11 mouse cellular contexts compared by ENCODE assay signal in the genomic region with DNA sequence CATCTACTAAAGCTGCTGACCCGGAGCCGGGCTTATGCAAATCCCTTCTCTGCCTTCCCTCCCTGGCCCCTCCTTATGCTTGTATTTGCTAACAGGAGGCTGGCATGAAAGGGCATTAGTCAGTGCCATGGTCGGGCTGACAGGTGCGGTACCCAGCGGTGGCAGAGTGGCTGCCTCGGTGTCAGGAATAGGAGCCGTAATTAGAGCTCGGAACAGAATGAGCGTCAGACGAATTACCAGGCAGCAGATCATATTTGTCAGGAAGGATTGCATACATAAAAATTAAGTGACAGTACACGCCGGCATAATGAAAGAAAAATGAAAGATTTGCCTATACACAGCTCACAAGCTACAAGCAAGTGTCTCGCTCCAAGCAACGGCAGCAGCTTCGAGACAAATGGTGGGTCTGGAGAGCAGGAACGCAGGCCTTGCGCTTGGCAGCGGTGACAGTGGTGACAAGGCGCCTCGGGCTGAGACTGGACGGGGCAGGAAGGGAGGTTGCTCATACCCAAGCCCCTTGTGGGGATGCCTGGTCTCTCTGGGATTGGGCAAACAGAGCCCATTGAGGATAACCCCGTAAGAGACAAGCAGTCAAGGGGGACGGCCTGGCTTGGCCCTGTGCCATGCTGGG.
A peak's percentile ranks its signal among the peaks of the same experiment; 100 is the strongest.
DNase-seq lines count a peak whose midpoint lies in the region; ATAC-seq and TF ChIP-seq lines count a peak whose summit lies in the region.
"Had no signal": no experiment of that assay in that cellular context is flagged by ENCODE, and none has a peak within 500 bp of the region (broad histone marks: within the 10 kb centered on the region; RNA-seq: fewer than 3 reads in every experiment).

No protein-coding gene starts in this region.

- no peaks in the 10 kb centered on the region for H3K27me3 ChIP-seq in midbrain, embryonic 14.5 days (ENCODE audit: control insufficient read depth, insufficient read depth, low read length)
- H3K27me3 ChIP-seq in intestine, postnatal 0 days (replicated peaks; ENCODE audit: control insufficient read depth, insufficient read depth, low read length) = no peaks in the 10 kb centered on the region
- H3K27me3 ChIP-seq: embryonic facial prominence, embryonic 13.5 days had no signal

- H3K9me3 ChIP-seq in midbrain, embryonic 14.5 days (ENCODE audit: control insufficient read depth, low read length) = no peaks in the 10 kb centered on the region
- H3K9me3 ChIP-seq in intestine, postnatal 0 days (ENCODE audit: control insufficient read depth) = no peaks in the 10 kb centered on the region
- H3K9me3 ChIP-seq: embryonic facial prominence, embryonic 13.5 days; limb, embryonic 10.5 days had no signal

- H3K36me3 ChIP-seq in midbrain, embryonic 14.5 days (ENCODE audit: control insufficient read depth, insufficient read depth, low read length) = peaks cover 17% of the 10 kb centered on the region; the same call in 1 of the 2 replicates
- H3K36me3 ChIP-seq in intestine, postnatal 0 days (ENCODE audit: control insufficient read depth, insufficient read depth) = peaks cover 91% of the 10 kb centered on the region

- H3K27ac ChIP-seq in midbrain, embryonic 14.5 days (replicated peaks; ENCODE audit: low read depth, low read length) = peak overlapping the region; percentile 57
- no peak overlapping the region for H3K27ac ChIP-seq in intestine, postnatal 0 days (ENCODE audit: low read depth, low read length)
- H3K27ac ChIP-seq: embryonic facial prominence, embryonic 13.5 days; limb, embryonic 10.5 days had no signal

- peak; percentile 75 for DNase-seq in brain, embryonic 14.5 days (ENCODE audit: low read depth)
- peak; percentile 60 for DNase-seq in cerebellum, adult 8-10 months
- peak; percentile 66 to 67 for DNase-seq in gastrocnemius, adult 8-10 months (ENCODE audit: low spot score in 2 of 2)
- peak; percentile 62 for DNase-seq in midbrain, embryonic 14.5 days
- no peak for DNase-seq in testis, postnatal 14 days (ENCODE audit: low spot score)
- DNase-seq in testis, postnatal 10 days (ENCODE audit: low spot score) = no peak
- no peak for DNase-seq in adrenal gland, adult 8-10 months
- DNase-seq: lung, embryonic 14.5 days had no signal

- ATAC-seq in midbrain, embryonic 14.5 days (ENCODE audit: low FRiP score, low TSS enrichment) = peak; percentile 41; the same call in 1 of the 2 replicates
- no peak for ATAC-seq in intestine, postnatal 0 days

- WGBS in midbrain, embryonic 14.5 days = 54% methylated on average over 23 of the region's 23 CpGs
- WGBS in intestine, postnatal 0 days = 92% methylated on average over 23 of the region's 23 CpGs

- H3K4me2 ChIP-seq in midbrain, embryonic 14.5 days (ENCODE audit: low read length) = no peak overlapping the region
- H3K4me2 ChIP-seq in intestine, postnatal 0 days (replicated peaks; ENCODE audit: low read depth) = no peak overlapping the region
- H3K4me2 ChIP-seq: embryonic facial prominence, embryonic 13.5 days; lung, embryonic 14.5 days had no signal

- no peak overlapping the region for H3K9ac ChIP-seq in midbrain, embryonic 14.5 days (replicated peaks; ENCODE audit: low read length)
- no peak overlapping the region for H3K9ac ChIP-seq in intestine, postnatal 0 days (ENCODE audit: low read depth, low read length)
- H3K9ac ChIP-seq: embryonic facial prominence, embryonic 13.5 days; lung, embryonic 14.5 days had no signal

- TF ChIP-seq CTCF in brain, embryonic 14.5 days (IDR thresholded peaks at IDR 0.05; ENCODE audit: borderline replicate concordance, extremely low read depth, insufficient read depth, insufficient read length) = no peak
- TF ChIP-seq CTCF in intestine, postnatal 0 days (IDR thresholded peaks at IDR 0.05; ENCODE audit: low read depth) = no peak

- TF ChIP-seq POLR2A in brain, embryonic 14.5 days (IDR thresholded peaks at IDR 0.05; ENCODE audit: borderline replicate concordance, extremely low read depth, insufficient read depth, insufficient read length, poor library complexity, severe bottlenecking) = no peak

- peaks cover 8% of the 10 kb centered on the region; the same call in 1 of the 2 replicates for H3K4me1 ChIP-seq in midbrain, embryonic 14.5 days (ENCODE audit: control insufficient read depth, insufficient read depth, low read length)
- no peaks in the 10 kb centered on the region for H3K4me1 ChIP-seq in intestine, postnatal 0 days (replicated peaks; ENCODE audit: control insufficient read depth, insufficient read depth, low read length)
- H3K4me1 ChIP-seq: limb, embryonic 10.5 days had no signal

- H3K4me3 ChIP-seq in midbrain, embryonic 14.5 days (replicated peaks; ENCODE audit: low read depth, low read length) = no peak overlapping the region
- H3K4me3 ChIP-seq in intestine, postnatal 0 days (ENCODE audit: low read depth, low read length) = no peak overlapping the region
- H3K4me3 ChIP-seq: embryonic facial prominence, embryonic 13.5 days; limb, embryonic 10.5 days had no signal

Comparison
In these comparisons a context has a peak if more than half of its experiments do, and no peak if none do; other contexts are left out.
1. DNase-seq: peak in brain, embryonic 14.5 days (single experiment), cerebellum, adult 8-10 months (single experiment), gastrocnemius, adult 8-10 months (2 of 2) and midbrain, embryonic 14.5 days (single experiment); none in testis, postnatal 14 days (single experiment), testis, postnatal 10 days (single experiment) and adrenal gland, adult 8-10 months (single experiment).